Mouse (Mus musculus): Measurements from ENCODE around the gene Rnf166. TPM values are rescaled to one million over a fixed set of nuclear protein-coding genes. Genes with fewer than 3 reads are reported as not detected.

Gene Rnf166
- polyA plus RNA-seq, 1 experiment = 38.9 TPM

- H3K4me3 ChIP-seq (ENCODE audit: insufficient read depth, low read length) = no peak overlapping the region
- no peaks in the 10 kb centered on the region; the same call in 1 of the 2 replicates for H3K4me1 ChIP-seq (ENCODE audit: control insufficient read depth, insufficient read depth, low read length)
- H3K27ac ChIP-seq (ENCODE audit: insufficient read depth, low read length) = no peak overlapping the region
- TF ChIP-seq CTCF (IDR thresholded peaks at IDR 0.05; ENCODE audit: borderline replicate concordance, insufficient read depth, low read length) (no peak), POLR2A (IDR thresholded peaks at IDR 0.05; ENCODE audit: low read depth, low read length) (no peak)
These were observed 5.2 kb downstream of the Rnf166 start for GRCm38 (mm10) chr8:122470691-122471090.

GRCm38 (mm10) chr8:122469965-122470364, 5.9 kb downstream of the Rnf166 start:
- H3K27ac ChIP-seq (ENCODE audit: insufficient read depth, low read length) = no peak overlapping the region
- no peaks in the 10 kb centered on the region; the same call in 1 of the 2 replicates for H3K4me1 ChIP-seq (ENCODE audit: control insufficient read depth, insufficient read depth, low read length)
- no peak overlapping the region for H3K4me3 ChIP-seq (ENCODE audit: insufficient read depth, low read length)
- TF ChIP-seq CTCF (IDR thresholded peaks at IDR 0.05; ENCODE audit: borderline replicate concordance, insufficient read depth, low read length) = no peak

GRCm38 (mm10) chr8:122469407-122469806, 6.5 kb downstream of the Rnf166 start:
- Histone ChIP-seq H3K4me3 (ENCODE audit: insufficient read depth, low read length) (no peak overlapping the region), H3K4me1 (ENCODE audit: control insufficient read depth, insufficient read depth, low read length) (no peaks in the 10 kb centered on the region; the same call in 1 of the 2 replicates), H3K27ac (ENCODE audit: insufficient read depth, low read length) (no peak overlapping the region)
- TF ChIP-seq POLR2A (IDR thresholded peaks at IDR 0.05; ENCODE audit: low read depth, low read length) (no peak), CTCF (IDR thresholded peaks at IDR 0.05; ENCODE audit: borderline replicate concordance, insufficient read depth, low read length) (no peak)

- Histone ChIP-seq H3K4me1 (ENCODE audit: control insufficient read depth, insufficient read depth, low read length) (peaks cover 6% of the 10 kb centered on the region; the same call in 1 of the 2 replicates), H3K4me3 (ENCODE audit: insufficient read depth, low read length) (no peak overlapping the region), H3K27ac (ENCODE audit: insufficient read depth, low read length) (no peak overlapping the region)
- TF ChIP-seq POLR2A (IDR thresholded peaks at IDR 0.05; ENCODE audit: low read depth, low read length) (no peak), CTCF (IDR thresholded peaks at IDR 0.05; ENCODE audit: borderline replicate concordance, insufficient read depth, low read length) (no peak)
These were observed 8.0 kb downstream of the Rnf166 start for GRCm38 (mm10) chr8:122467816-122468215.

GRCm38 (mm10) chr8:122464985-122465384, 10.9 kb downstream of the Rnf166 start:
- Histone ChIP-seq H3K4me3 (ENCODE audit: insufficient read depth, low read length) (no peak overlapping the region), H3K4me1 (ENCODE audit: control insufficient read depth, insufficient read depth, low read length) (peaks cover 21% of the 10 kb centered on the region), H3K27ac (ENCODE audit: insufficient read depth, low read length) (no peak overlapping the region)
- TF ChIP-seq CTCF (IDR thresholded peaks at IDR 0.05; ENCODE audit: borderline replicate concordance, insufficient read depth, low read length) (no peak), POLR2A (IDR thresholded peaks at IDR 0.05; ENCODE audit: low read depth, low read length) (no peak)

- Histone ChIP-seq H3K4me3 (ENCODE audit: insufficient read depth, low read length) (no peak overlapping the region), H3K27ac (ENCODE audit: insufficient read depth, low read length) (no peak overlapping the region), H3K4me1 (ENCODE audit: control insufficient read depth, insufficient read depth, low read length) (peaks cover 21% of the 10 kb centered on the region)
- TF ChIP-seq CTCF (IDR thresholded peaks at IDR 0.05; ENCODE audit: borderline replicate concordance, insufficient read depth, low read length) (no peak), POLR2A (IDR thresholded peaks at IDR 0.05; ENCODE audit: low read depth, low read length) (no peak)
These were observed 11.9 kb downstream of the Rnf166 start for GRCm38 (mm10) chr8:122463651-122464640.

- Histone ChIP-seq H3K4me3 (ENCODE audit: insufficient read depth, low read length) (no peak overlapping the region), H3K4me1 (ENCODE audit: control insufficient read depth, insufficient read depth, low read length) (peaks cover 21% of the 10 kb centered on the region), H3K27ac (ENCODE audit: insufficient read depth, low read length) (peak overlapping the region; percentile 9; the same call in 1 of the 2 replicates)
- TF ChIP-seq CTCF (IDR thresholded peaks at IDR 0.05; ENCODE audit: borderline replicate concordance, insufficient read depth, low read length) = no peak
- no peak for TF ChIP-seq POLR2A (IDR thresholded peaks at IDR 0.05; ENCODE audit: low read depth, low read length)
These were observed 13.4 kb downstream of the Rnf166 start for GRCm38 (mm10) chr8:122462510-122462909.

- Histone ChIP-seq H3K4me1 (ENCODE audit: control insufficient read depth, insufficient read depth, low read length) (peaks cover 21% of the 10 kb centered on the region), H3K27ac (ENCODE audit: insufficient read depth, low read length) (peak overlapping the region; percentile 65), H3K4me3 (ENCODE audit: insufficient read depth, low read length) (no peak overlapping the region)
- TF ChIP-seq CTCF (IDR thresholded peaks at IDR 0.05; ENCODE audit: borderline replicate concordance, insufficient read depth, low read length) (no peak), POLR2A (IDR thresholded peaks at IDR 0.05; ENCODE audit: low read depth, low read length) (no peak)
These were observed 14.3 kb downstream of the Rnf166 start for GRCm38 (mm10) chr8:122461473-122462148.

GRCm38 (mm10) chr8:122460524-122461472, 15.1 kb downstream of the Rnf166 start, which contains the start of gene Snai3:
Gene Snai3, minus strand, starts transcription at chr8:122460733.
- peak within 1 kb of the TSS; percentile 23; the same call in 1 of the 2 replicates for H3K4me3 ChIP-seq (ENCODE audit: insufficient read depth, low read length)

More at GRCm38 (mm10) chr8:122460524-122461472, 15.1 kb downstream of the Rnf166 start, which contains the start of gene Snai3:
- H3K4me1 ChIP-seq (ENCODE audit: control insufficient read depth, insufficient read depth, low read length) = peaks cover 21% of the 10 kb centered on the region
- no peak for TF ChIP-seq CTCF (IDR thresholded peaks at IDR 0.05; ENCODE audit: borderline replicate concordance, insufficient read depth, low read length)
- no peak for TF ChIP-seq POLR2A (IDR thresholded peaks at IDR 0.05; ENCODE audit: low read depth, low read length)
- peak within 1 kb of the TSS; percentile 65 for H3K27ac ChIP-seq (ENCODE audit: insufficient read depth, low read length)
